Mouse (Mus musculus) adipocyte (in vitro differentiated cells): ENCODE results near the gene Psme3.
"Not testable (repeated sequence)": the region's sequence is repeated elsewhere in the genome, so short reads cannot be mapped to it uniquely, and the experiment has no call there.

ENCODE experiments used
- DNase-seq: peaks from one replicate; pipeline ENCODE4 v3.0.0-alpha.2; 2016; ENCODE audit warnings: low spot score

Psme3 gene

GRCm38 (mm10) chr11:101312150-101312549 is 3.9 kb upstream of the Psme3 start:
- no peak for DNase-seq

GRCm38 (mm10) chr11:101314567-101314966 is 1.4 kb upstream of the Psme3 start:
- DNase-seq = no peak

GRCm38 (mm10) chr11:101315082-101315650 is 847 bp upstream of the Psme3 start:
- DNase-seq = no peak

- no peak for DNase-seq
Measured at GRCm38 (mm10) chr11:101316501-101316917, 496 bp downstream of the Psme3 start.

GRCm38 (mm10) chr11:101323609-101324008 is 7.6 kb downstream of the Psme3 start:
- DNase-seq = peak; percentile 83

DNA sequence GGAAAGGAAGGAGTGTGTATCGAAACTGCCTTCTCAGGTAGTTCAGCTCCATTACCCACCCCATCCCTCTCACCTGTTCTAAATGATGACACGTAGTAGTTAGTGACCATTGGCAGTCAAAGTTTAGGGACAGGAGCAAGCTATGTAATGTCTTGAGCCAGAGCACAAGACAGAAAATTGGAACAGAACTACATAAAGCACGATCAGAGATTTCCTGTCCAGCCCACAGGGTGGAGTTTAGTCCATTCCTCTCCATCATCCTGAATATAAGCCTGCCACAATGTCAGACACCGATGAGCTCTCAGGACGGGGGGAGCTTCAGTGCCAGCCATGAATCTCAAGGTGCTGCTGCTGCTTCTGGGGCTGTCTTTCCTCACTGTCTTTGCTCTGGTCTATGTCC is 8.8 kb downstream of the Psme3 start, which contains the start of gene Aoc2:
Gene Aoc2, plus strand, starts transcription at position 301 of the 400 bp plus-strand sequence.
- no peak for DNase-seq

DNA sequence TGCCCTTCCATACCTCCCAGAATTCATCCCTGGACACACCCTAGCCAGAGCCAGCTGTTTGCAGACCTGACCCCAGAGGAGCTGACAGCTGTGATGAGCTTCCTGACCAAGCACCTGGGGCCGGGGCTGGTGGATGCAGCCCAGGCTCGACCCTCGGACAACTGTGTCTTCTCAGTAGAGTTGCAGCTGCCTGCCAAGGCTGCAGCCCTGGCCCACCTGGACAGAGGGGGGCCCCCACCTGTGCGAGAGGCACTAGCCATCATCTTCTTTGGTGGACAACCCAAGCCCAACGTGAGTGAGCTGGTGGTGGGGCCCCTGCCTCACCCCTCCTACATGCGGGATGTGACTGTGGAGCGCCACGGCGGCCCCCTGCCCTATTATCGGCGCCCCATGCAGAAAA is 9.2 kb downstream of the Psme3 start:
- not testable (repeated sequence) for DNase-seq

GRCm38 (mm10) chr11:101326147-101326546 is 10.1 kb downstream of the Psme3 start:
- DNase-seq = no peak

DNA sequence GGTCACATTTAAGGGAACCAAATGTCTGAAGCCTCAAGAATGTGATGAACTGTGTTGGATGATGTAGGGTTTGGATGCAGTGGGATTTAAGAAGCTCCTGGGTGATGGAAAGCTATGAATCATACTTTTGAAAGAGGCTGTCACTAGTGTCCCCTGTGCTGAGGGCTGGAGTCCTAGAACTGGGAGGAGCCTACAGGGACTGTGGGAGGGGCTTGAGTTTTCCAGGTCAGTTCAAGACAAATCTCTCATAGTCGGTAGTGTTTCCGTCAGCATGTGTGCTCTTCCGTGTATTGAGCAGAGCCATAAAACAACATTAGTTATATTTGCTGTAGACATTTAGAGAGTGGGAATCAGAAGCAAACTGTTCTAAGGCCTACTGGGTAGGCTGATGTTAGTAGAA is 11.3 kb downstream of the Psme3 start:
- DNase-seq = peak; percentile 53

DNA sequence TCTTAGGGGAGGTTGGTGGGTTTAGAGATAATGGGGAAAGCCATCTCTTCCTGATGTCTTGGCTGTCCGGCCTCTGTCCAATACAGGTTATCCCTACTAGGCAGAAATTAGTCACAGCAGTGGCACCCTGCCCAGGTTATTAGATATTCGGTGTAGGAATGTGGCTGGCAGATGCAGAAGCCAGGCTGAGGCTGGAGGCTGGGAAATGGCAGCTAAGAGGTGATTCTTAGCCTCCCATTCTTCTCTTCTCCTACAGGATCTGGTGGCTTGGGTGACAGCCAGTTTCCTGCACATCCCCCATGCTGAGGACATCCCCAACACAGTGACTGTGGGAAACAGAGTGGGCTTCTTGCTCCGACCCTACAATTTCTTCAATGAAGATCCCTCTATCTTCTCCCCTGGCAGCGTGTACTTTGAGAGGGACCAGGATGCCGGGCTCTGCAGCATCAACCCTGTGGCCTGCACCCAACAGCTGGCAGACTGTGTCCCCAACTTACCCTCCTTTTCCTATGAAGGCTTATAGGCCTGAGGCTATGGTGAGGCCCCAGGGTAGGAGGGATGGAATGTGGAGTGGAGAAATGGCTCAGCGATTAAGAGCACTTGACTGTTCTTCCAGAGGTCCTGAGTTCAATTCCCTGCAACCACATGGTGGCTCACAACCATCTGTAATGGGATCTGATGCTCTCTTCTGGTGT is 13.1 kb downstream of the Psme3 start:
- DNase-seq = peak; percentile 74

DNA sequence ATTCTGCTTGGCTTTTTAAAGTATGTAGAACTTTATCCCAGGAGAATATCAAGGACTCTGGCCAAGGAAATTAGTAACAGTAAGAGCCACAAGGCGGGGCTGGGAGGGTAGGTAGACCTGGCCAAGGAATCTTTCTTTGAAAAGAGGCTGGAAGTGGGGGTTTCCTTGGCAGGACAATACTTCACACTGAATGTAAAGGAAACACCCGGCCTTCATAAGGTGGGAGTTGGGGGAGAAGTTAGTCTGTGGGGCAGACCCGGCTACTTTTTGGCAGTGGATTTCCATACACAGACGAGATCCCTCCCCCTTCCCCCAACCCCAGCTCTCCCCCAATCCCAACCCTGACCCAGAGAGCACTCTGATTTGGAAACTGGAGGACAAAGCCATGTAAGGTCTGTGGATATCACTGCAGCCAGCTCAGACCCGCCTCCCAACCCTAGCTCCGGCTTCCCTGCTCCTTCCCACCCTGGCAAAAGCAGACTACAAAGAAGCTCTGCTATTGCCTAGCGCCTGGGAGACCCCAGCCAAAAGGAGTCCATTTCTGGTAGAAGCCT is 14.4 kb downstream of the Psme3 start, which contains the start of gene Aoc3:
Gene Aoc3, plus strand, starts transcription at position 235 of the 554 bp plus-strand sequence.
- peak; percentile 95 for DNase-seq

DNA sequence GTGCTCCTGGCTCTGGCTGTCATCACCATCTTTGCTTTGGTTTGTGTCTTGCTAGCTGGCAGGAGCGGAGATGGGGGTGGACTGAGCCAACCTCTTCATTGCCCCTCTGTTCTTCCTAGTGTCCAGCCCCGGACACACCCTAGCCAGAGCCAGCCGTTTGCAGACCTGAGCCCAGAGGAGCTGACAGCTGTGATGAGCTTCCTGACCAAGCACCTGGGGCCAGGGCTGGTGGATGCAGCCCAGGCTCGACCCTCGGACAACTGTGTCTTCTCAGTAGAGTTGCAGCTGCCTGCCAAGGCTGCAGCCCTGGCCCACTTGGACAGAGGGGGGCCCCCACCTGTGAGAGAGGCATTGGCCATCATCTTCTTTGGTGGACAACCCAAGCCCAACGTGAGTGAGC is 14.9 kb downstream of the Psme3 start:
- not testable (repeated sequence) for DNase-seq

DNA sequence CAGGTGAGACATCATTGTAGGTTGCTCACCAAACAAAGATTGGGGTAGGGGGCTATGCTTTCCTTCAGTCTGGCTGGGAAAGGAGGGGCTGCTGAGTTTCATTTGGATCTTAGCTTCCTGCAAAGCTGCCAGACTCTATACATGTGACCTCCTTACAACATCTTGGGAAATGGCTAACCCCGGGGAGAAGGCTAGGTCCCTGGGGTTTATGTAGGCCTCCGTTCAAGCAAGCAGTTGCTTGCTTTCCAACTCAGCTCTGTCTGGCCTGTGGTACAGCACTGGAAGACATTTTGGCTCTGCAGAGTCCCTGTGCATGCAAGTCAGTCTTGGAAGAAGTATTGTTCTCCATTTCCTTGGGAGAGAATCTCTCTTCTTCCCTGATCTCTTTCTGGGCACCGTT is 16.5 kb downstream of the Psme3 start:
- peak; percentile 90 for DNase-seq

GRCm38 (mm10) chr11:101334023-101334422 is 18.0 kb downstream of the Psme3 start:
- DNase-seq = no peak

- peak; percentile 41 for DNase-seq
Measured at GRCm38 (mm10) chr11:101334516-101334915, 18.5 kb downstream of the Psme3 start.

GRCm38 (mm10) chr11:101335685-101336084 is 19.7 kb downstream of the Psme3 start:
- no peak for DNase-seq

GRCm38 (mm10) chr11:101338123-101338760 is 22.2 kb downstream of the Psme3 start:
- no peak for DNase-seq

- DNase-seq = no peak
Measured at GRCm38 (mm10) chr11:101347083-101347775, 31.2 kb downstream of the Psme3 start.

DNA sequence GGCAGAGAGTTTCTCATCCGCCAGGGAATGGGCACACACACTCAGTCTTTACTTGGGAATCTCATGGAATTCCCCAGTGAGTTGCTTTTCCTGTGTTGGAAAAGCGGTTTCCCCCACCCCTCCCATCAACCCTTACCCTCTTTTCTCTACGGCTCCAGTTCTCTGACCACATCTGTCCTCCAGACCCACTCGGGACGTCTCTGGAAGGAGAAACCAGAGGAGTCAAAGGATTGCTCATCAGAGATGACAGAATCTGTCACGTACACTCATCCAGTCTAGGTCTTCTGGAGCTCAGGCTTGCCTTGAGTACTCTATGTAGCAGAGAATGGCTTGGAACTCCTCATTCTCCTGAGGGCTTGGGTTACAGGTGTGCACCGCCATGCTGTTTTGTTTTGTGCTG is 32.8 kb downstream of the Psme3 start:
- DNase-seq = peak; percentile 51

GRCm38 (mm10) chr11:101349216-101349615 is 33.2 kb downstream of the Psme3 start:
- DNase-seq = no peak

DNA sequence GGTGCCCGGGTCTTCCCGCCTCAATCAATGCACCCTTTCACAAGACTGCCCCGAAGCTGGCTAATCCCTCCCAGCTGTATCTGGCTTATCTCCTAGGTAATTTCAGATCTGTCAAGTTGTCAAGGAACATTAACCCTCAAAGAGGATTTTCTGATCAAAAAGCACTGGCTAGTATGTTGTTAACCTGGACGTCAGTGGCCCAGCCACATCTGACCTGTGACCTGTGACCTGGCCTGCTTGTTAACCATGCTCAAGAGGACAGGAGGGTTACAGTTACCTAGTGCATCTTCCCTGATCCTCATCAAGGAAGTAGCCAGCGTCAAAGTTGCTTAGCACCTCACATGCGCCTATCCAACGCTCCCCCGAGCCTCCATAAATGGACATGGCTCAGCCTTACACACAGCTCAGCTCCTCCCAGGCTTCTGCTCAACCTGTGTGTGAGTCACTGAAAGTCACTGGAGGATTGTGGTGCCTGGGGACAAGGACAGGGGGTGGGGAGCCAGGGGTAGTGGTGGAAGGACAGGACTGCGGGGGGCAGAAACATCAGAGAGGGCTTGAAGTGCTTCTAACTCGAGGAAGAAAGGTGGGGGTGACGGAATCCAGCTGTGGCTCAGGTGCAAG is 35.2 kb downstream of the Psme3 start:
- DNase-seq = no peak

- no peak for DNase-seq
Measured at GRCm38 (mm10) chr11:101351721-101352111, 35.7 kb downstream of the Psme3 start.
